ENCODE assay signal across 30 mouse cellular contexts in genomic region chr11:72388113-72388529, GRCm38 (mm10). TPM values are rescaled to one million over a fixed set of nuclear protein-coding genes. Genes with fewer than 3 reads are reported as not detected.
DNase-seq lines count a peak whose midpoint lies in the region; ATAC-seq and TF ChIP-seq lines count a peak whose summit lies in the region.
"Had no signal": no experiment of that assay in that cellular context is flagged by ENCODE, and none has a peak within 500 bp of the region (broad histone marks: within the 10 kb centered on the region; RNA-seq: fewer than 3 reads in every experiment).

No protein-coding gene starts in this region.

- H3K4me2 ChIP-seq in lung, postnatal 0 days (replicated peaks; ENCODE audit: low read depth, low read length): no peak overlapping the region
- no peak overlapping the region for H3K4me2 ChIP-seq in limb, embryonic 13.5 days (replicated peaks)
- H3K4me2 ChIP-seq: hindbrain, embryonic 15.5 days; liver, embryonic 15.5 days; neural tube, embryonic 15.5 days; stomach, embryonic 15.5 days had no signal

- DNase-seq in gastrocnemius, adult 2 months: peak; percentile 81
- DNase-seq in gastrocnemius, postnatal 10 days: no peak
- no peak for DNase-seq in lung, postnatal 0 days (ENCODE audit: low spot score)
- DNase-seq in lung, postnatal 10 days: no peak
- no peak for DNase-seq in Muller cell, postnatal 12 days (ENCODE audit: inconsistent ontology term)
- no peak for DNase-seq in urinary bladder, postnatal 14 days (ENCODE audit: low spot score)
- DNase-seq: adrenal gland, adult 8-10 months; cerebellum, adult 2 months; cerebellum, postnatal 14 days; heart, postnatal 14 days; kidney, adult 11 months; kidney, postnatal 14 days; midbrain, embryonic 14.5 days; retina, postnatal 1 day; right cerebral cortex, postnatal 14 days had no signal

- no peaks in the 10 kb centered on the region for H3K4me1 ChIP-seq in lung, postnatal 0 days (ENCODE audit: insufficient read depth, low read depth, low read length)
- H3K4me1 ChIP-seq in limb, embryonic 13.5 days: peaks cover 18% of the 10 kb centered on the region
- H3K4me1 ChIP-seq: hindbrain, embryonic 10.5 days; hindbrain, embryonic 15.5 days; liver, embryonic 15.5 days; neural tube, embryonic 15.5 days; stomach, embryonic 15.5 days had no signal

- TF ChIP-seq CTCF in gastrocnemius, adult 2 months (IDR thresholded peaks at IDR 0.05): no peak
- no peak for TF ChIP-seq CTCF in lung, postnatal 0 days (IDR thresholded peaks at IDR 0.05)

- no peak for TF ChIP-seq EP300 in lung, postnatal 0 days (IDR thresholded peaks at IDR 0.05)

- H3K9ac ChIP-seq in lung, postnatal 0 days (replicated peaks; ENCODE audit: low read depth): no peak overlapping the region
- H3K9ac ChIP-seq in limb, embryonic 13.5 days: no peak overlapping the region
- H3K9ac ChIP-seq: hindbrain, embryonic 15.5 days; liver, embryonic 15.5 days; neural tube, embryonic 15.5 days; stomach, embryonic 15.5 days had no signal

- H3K36me3 ChIP-seq in lung, postnatal 0 days (ENCODE audit: insufficient read depth, low read length): no peaks in the 10 kb centered on the region; the same call in 1 of the 2 replicates
- H3K36me3 ChIP-seq in limb, embryonic 13.5 days: no peaks in the 10 kb centered on the region
- H3K36me3 ChIP-seq: hindbrain, embryonic 15.5 days; liver, embryonic 15.5 days; neural tube, embryonic 15.5 days; stomach, embryonic 15.5 days had no signal

- H3K9me3 ChIP-seq in lung, postnatal 0 days (ENCODE audit: low read length): no peaks in the 10 kb centered on the region
- H3K9me3 ChIP-seq in limb, embryonic 13.5 days: no peaks in the 10 kb centered on the region
- H3K9me3 ChIP-seq: hindbrain, embryonic 10.5 days; hindbrain, embryonic 15.5 days; liver, embryonic 15.5 days; neural tube, embryonic 15.5 days; stomach, embryonic 15.5 days had no signal

- H3K27ac ChIP-seq in gastrocnemius, adult 2 months: peak overlapping the region; percentile 92
- 0 out of 2 replicates have a peak overlapping the region, but pooled peaks have one; percentile 6 for H3K27ac ChIP-seq in lung, postnatal 0 days (ENCODE audit: low read length)
- H3K27ac ChIP-seq in limb, embryonic 13.5 days: 0 out of 2 replicates have a peak overlapping the region, but pooled peaks have one; percentile 11
- H3K27ac ChIP-seq: hindbrain, embryonic 10.5 days; hindbrain, embryonic 15.5 days; liver, embryonic 15.5 days; macrophage; neural tube, embryonic 15.5 days; stomach, embryonic 15.5 days had no signal

- intact Hi-C loops in gastrocnemius, adult 2 months (cut with DNase I): no loop called here

- H3K4me3 ChIP-seq in gastrocnemius, adult 2 months: no peak overlapping the region
- no peak overlapping the region for H3K4me3 ChIP-seq in lung, postnatal 0 days (ENCODE audit: low read depth, low read length)
- no peak overlapping the region for H3K4me3 ChIP-seq in limb, embryonic 13.5 days
- H3K4me3 ChIP-seq: hindbrain, embryonic 10.5 days; hindbrain, embryonic 15.5 days; liver, embryonic 15.5 days; neural tube, embryonic 15.5 days; stomach, embryonic 15.5 days had no signal

- ATAC-seq in lung, postnatal 0 days: no peak
- peak; percentile 87 for ATAC-seq in limb, embryonic 13.5 days (ENCODE audit: low FRiP score, low read depth)
- ATAC-seq: forebrain, embryonic 14.5 days; inflammation-experienced regulatory T-cells, adult 6 months had no signal

- 93% methylated on average over 6 of the region's 6 CpGs for WGBS in lung, postnatal 0 days
- WGBS in limb, embryonic 13.5 days: 59% methylated on average over 6 of the region's 6 CpGs

- no peaks in the 10 kb centered on the region for H3K27me3 ChIP-seq in lung, postnatal 0 days (replicated peaks; ENCODE audit: insufficient read depth, low read length)
- H3K27me3 ChIP-seq in limb, embryonic 13.5 days: no peaks in the 10 kb centered on the region
- H3K27me3 ChIP-seq: hindbrain, embryonic 15.5 days; liver, embryonic 15.5 days; neural tube, embryonic 15.5 days; stomach, embryonic 15.5 days had no signal

RNA-seq across cellular contexts. Expression of gene Smtnl2, which starts 23.4 kb away (rescaled TPM):
- 100 to 1,000 TPM; 238 to 342 TPM for total RNA-seq in gastrocnemius, adult 2 months (2021)
- total RNA-seq in gastrocnemius, postnatal 10 days (2021): 100 to 1,000 TPM; 145 to 153 TPM
- 108 TPM in 2 replicates for polyA plus RNA-seq in lung, postnatal 0 days (2015; fragmentation: Nextera tagmentation; extraction: Ambion mirVana)
- polyA plus RNA-seq in limb, embryonic 13.5 days (2015; fragmentation: Nextera tagmentation; extraction: Ambion mirVana): 38.3 and 41.5 TPM in 2 replicates
- total RNA-seq: monocyte, adult 5-6 weeks had no signal
- polyA plus RNA-seq: inflammation-experienced regulatory T-cells, adult 6 months; macrophage had no signal

RNA-seq across cellular contexts. Expression of gene Tekt1, which starts 25.9 kb away (rescaled TPM):
- 1 to 10 TPM in 1 of 2 experiments, under 1 TPM in 1; 0.33 to 2.6 TPM for total RNA-seq in gastrocnemius, adult 2 months (2021)
- total RNA-seq in gastrocnemius, postnatal 10 days (2021): 1 to 10 TPM; 1.2 to 1.4 TPM
- polyA plus RNA-seq in lung, postnatal 0 days (2015; fragmentation: Nextera tagmentation; extraction: Ambion mirVana): 14.2 and 17.3 TPM in 2 replicates
- polyA plus RNA-seq in limb, embryonic 13.5 days (2015; fragmentation: Nextera tagmentation; extraction: Ambion mirVana): 3.2 and 3.6 TPM in 2 replicates
- total RNA-seq: liver, adult 2 months; monocyte, adult 5-6 weeks had no signal
- polyA plus RNA-seq: inflammation-experienced regulatory T-cells, adult 6 months; liver, adult 2 months; liver, embryonic 15.5 days; macrophage had no signal

RNA-seq across cellular contexts. Expression of gene Ggt6, which starts 47.2 kb away (rescaled TPM):
- total RNA-seq in gastrocnemius, adult 2 months (2021): 1 to 10 TPM in 1 of 2 experiments, under 1 TPM in 1; 0.67 to 5.5 TPM
- under 1 TPM in 1 of 2 experiments, not detected in 1; 0.28 TPM for total RNA-seq in gastrocnemius, postnatal 10 days (2021)
- polyA plus RNA-seq in lung, postnatal 0 days (2015; fragmentation: Nextera tagmentation; extraction: Ambion mirVana): 0.94 and 1.0 TPM in 2 replicates
- 0.74 and 0.92 TPM in 2 replicates for polyA plus RNA-seq in limb, embryonic 13.5 days (2015; fragmentation: Nextera tagmentation; extraction: Ambion mirVana)
- total RNA-seq: layer of hippocampus, postnatal 10 days; left cerebral cortex, postnatal 14 days; monocyte, adult 5-6 weeks had no signal
- polyA plus RNA-seq: forebrain, embryonic 14.5 days; heart, embryonic 14.5 days; hindbrain, embryonic 10.5 days; hindbrain, embryonic 15.5 days; inflammation-experienced regulatory T-cells, adult 6 months; lung, embryonic 16.5 days; macrophage; midbrain, embryonic 14.5 days; neural tube, embryonic 15.5 days had no signal

RNA-seq across cellular contexts. Expression of gene Mybbp1a, which starts 53.0 kb away (rescaled TPM):
- total RNA-seq in gastrocnemius, adult 2 months (2021): 10 to 100 TPM; 60.2 to 60.9 TPM
- 10 to 100 TPM; 74.5 to 75.9 TPM for total RNA-seq in gastrocnemius, postnatal 10 days (2021)
- 41.5 and 44.3 TPM in 2 replicates for polyA plus RNA-seq in lung, postnatal 0 days (2015; fragmentation: Nextera tagmentation; extraction: Ambion mirVana)
- 159 and 164 TPM in 2 replicates for polyA plus RNA-seq in limb, embryonic 13.5 days (2015; fragmentation: Nextera tagmentation; extraction: Ambion mirVana)

Comparison
In these comparisons a context has a peak if more than half of its experiments do, and no peak if none do; other contexts are left out.
1. H3K27ac ChIP-seq: peak in every context shown above with its lines; median percentile 92 in gastrocnemius, adult 2 months; 11 in limb, embryonic 13.5 days; 6 in lung, postnatal 0 days.